Mouse (Mus musculus): ENCODE measurements around the gene Rnpepl1. TPM values are rescaled to one million over a fixed set of nuclear protein-coding genes. Genes with fewer than 3 reads are reported as not detected.

The Rnpepl1 gene
- total and polyA plus RNA-seq, 2 experiments from 2014 or later, result 36.3 to 73.2 TPM

DNA sequence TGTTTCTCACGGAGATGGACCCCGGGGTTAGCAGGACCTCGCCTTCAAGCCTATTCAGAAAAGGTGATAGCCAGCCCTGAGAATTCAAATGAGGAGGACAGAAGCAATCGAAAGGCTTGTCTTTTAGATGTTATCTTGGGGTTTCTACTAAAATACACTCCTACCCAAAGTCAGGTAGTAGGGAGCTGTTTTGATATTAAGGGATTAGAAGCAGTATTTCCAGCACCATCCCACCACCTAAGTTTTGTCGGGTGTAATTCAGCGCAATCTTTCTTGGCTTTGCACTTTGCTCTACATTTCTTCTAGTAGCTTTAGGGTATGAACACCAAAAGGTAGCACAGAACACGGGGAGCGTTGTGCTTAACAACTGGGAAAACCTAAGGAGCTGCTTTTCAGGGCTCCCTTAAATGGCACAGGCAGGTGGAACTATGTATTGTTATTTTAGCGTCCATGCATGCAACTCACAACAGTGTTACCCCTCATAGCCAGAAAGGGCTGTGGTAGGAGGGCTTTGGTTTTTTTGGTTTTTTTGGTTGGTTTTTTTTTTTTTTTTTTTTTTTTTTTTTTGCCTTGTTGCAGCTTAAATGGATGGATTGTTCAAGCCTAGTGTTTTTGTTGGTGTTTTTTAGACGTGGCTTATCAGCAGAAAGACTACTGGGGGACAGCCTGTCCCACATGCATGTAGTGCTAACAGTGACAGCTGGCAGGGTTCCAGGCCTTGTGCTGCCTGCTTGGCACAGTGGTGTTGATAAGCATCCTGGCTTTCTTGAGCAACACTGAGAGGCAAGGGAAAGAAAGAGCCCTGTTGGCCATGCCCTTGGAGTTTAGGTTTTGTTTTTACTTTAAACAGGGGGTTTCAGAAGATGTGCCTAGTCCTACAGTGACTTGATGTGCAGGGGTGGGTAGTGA lies 24.7 kb downstream of the Rnpepl1 start:
- ATAC-seq (ENCODE audit: insufficient read depth, low read depth) (no peak), DNase-seq (ENCODE audit: low spot score) (no peak)
- peak overlapping the region; percentile 70 for H3K4me3 ChIP-seq (ENCODE audit: low read depth, low read length)
- no peaks in the 10 kb centered on the region for H3K27me3 ChIP-seq (ENCODE audit: control insufficient read depth, insufficient read depth, low read length)
- WGBS, result 14% methylated on average over 10 of the region's 10 CpGs
- no peak for TF ChIP-seq EP300 (IDR thresholded peaks at IDR 0.05; ENCODE audit: low read depth)
- TF ChIP-seq CTCF (IDR thresholded peaks at IDR 0.05; ENCODE audit: low read depth), result no peak
- H3K27ac ChIP-seq (ENCODE audit: low read depth), result peak overlapping the region; percentile 93
- H3K9ac ChIP-seq (replicated peaks; ENCODE audit: low read depth, low read length), result peak overlapping the region; percentile 71
- no peaks in the 10 kb centered on the region for H3K9me3 ChIP-seq (replicated peaks; ENCODE audit: control insufficient read depth, low read length)
- H3K4me1 ChIP-seq (ENCODE audit: control insufficient read depth, insufficient read depth), result peaks cover 17% of the 10 kb centered on the region
- H3K36me3 ChIP-seq (replicated peaks; ENCODE audit: control insufficient read depth, insufficient read depth, low read length), result peaks cover 25% of the 10 kb centered on the region
- H3K4me2 ChIP-seq (ENCODE audit: low read depth, low read length), result peak overlapping the region; percentile 98

GRCm38 (mm10) chr1:92935977-92936376 lies 25.4 kb downstream of the Rnpepl1 start:
- ATAC-seq (ENCODE audit: insufficient read depth, low read depth) (no peak), DNase-seq (ENCODE audit: low spot score) (no peak)
- H3K36me3 ChIP-seq (replicated peaks; ENCODE audit: control insufficient read depth, insufficient read depth, low read length), result peaks cover 32% of the 10 kb centered on the region
- no peaks in the 10 kb centered on the region for H3K27me3 ChIP-seq (ENCODE audit: control insufficient read depth, insufficient read depth, low read length)
- peaks cover 15% of the 10 kb centered on the region for H3K4me1 ChIP-seq (ENCODE audit: control insufficient read depth, insufficient read depth)
- peak overlapping the region; percentile 70; the same call in 1 of the 2 replicates for H3K4me3 ChIP-seq (ENCODE audit: low read depth, low read length)
- 25% methylated on average over 2 of the region's 2 CpGs for WGBS
- no peak overlapping the region for H3K9ac ChIP-seq (replicated peaks; ENCODE audit: low read depth, low read length)
- TF ChIP-seq CTCF (IDR thresholded peaks at IDR 0.05; ENCODE audit: low read depth), result peak; percentile 12; the same call in 1 of the 2 replicates
- no peak for TF ChIP-seq EP300 (IDR thresholded peaks at IDR 0.05; ENCODE audit: low read depth)
- peak overlapping the region; percentile 98 for H3K4me2 ChIP-seq (ENCODE audit: low read depth, low read length)
- H3K27ac ChIP-seq (ENCODE audit: low read depth), result no peak overlapping the region
- H3K9me3 ChIP-seq (replicated peaks; ENCODE audit: control insufficient read depth, low read length), result no peaks in the 10 kb centered on the region

- Histone ChIP-seq H3K4me1 (ENCODE audit: control insufficient read depth, insufficient read depth) (peaks cover 15% of the 10 kb centered on the region), H3K27ac (ENCODE audit: low read depth) (no peak overlapping the region), H3K9me3 (replicated peaks; ENCODE audit: control insufficient read depth, low read length) (no peaks in the 10 kb centered on the region), H3K9ac (replicated peaks; ENCODE audit: low read depth, low read length) (no peak overlapping the region), H3K4me2 (ENCODE audit: low read depth, low read length) (no peak overlapping the region), H3K4me3 (ENCODE audit: low read depth, low read length) (no peak overlapping the region), H3K27me3 (ENCODE audit: control insufficient read depth, insufficient read depth, low read length) (no peaks in the 10 kb centered on the region), H3K36me3 (replicated peaks; ENCODE audit: control insufficient read depth, insufficient read depth, low read length) (peaks cover 36% of the 10 kb centered on the region)
- ATAC-seq (ENCODE audit: insufficient read depth, low read depth), result no peak
- 86% methylated on average over 3 of the region's 3 CpGs for WGBS
- DNase-seq (ENCODE audit: low spot score), result no peak
- TF ChIP-seq EP300 (IDR thresholded peaks at IDR 0.05; ENCODE audit: low read depth) (no peak), CTCF (IDR thresholded peaks at IDR 0.05; ENCODE audit: low read depth) (no peak)
Measured at GRCm38 (mm10) chr1:92936467-92936866, 25.9 kb downstream of the Rnpepl1 start.

DNA sequence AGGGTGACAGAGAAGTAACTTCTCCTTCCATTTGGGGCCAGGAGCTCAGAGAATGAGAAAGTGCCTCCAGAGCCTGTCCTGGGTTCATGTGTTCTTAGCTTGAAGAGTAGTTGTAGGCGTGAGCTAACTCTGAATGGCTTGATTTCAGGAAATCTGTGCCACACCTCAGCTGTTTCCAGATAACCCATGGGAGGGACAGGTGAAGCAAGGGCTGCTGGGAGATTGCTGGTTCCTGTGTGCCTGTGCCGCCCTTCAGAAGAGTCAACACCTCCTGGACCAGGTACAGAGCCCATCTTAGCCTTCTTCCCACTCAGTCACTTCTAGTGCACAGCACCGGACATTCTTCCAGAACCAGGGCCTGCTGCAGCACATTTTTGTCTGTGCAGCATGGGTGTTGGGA lies 27.2 kb downstream of the Rnpepl1 start:
- Histone ChIP-seq H3K4me1 (ENCODE audit: control insufficient read depth, insufficient read depth) (peaks cover 15% of the 10 kb centered on the region), H3K4me3 (ENCODE audit: low read depth, low read length) (no peak overlapping the region), H3K36me3 (replicated peaks; ENCODE audit: control insufficient read depth, insufficient read depth, low read length) (peaks cover 48% of the 10 kb centered on the region), H3K27ac (ENCODE audit: low read depth) (no peak overlapping the region), H3K27me3 (ENCODE audit: control insufficient read depth, insufficient read depth, low read length) (no peaks in the 10 kb centered on the region), H3K4me2 (ENCODE audit: low read depth, low read length) (no peak overlapping the region), H3K9ac (replicated peaks; ENCODE audit: low read depth, low read length) (no peak overlapping the region), H3K9me3 (replicated peaks; ENCODE audit: control insufficient read depth, low read length) (no peaks in the 10 kb centered on the region)
- DNase-seq (ENCODE audit: low spot score) (no peak), ATAC-seq (ENCODE audit: insufficient read depth, low read depth) (no peak)
- TF ChIP-seq EP300 (IDR thresholded peaks at IDR 0.05; ENCODE audit: low read depth) (no peak), CTCF (IDR thresholded peaks at IDR 0.05; ENCODE audit: low read depth) (no peak)
- WGBS, result 91% methylated on average over 3 of the region's 3 CpGs

DNA sequence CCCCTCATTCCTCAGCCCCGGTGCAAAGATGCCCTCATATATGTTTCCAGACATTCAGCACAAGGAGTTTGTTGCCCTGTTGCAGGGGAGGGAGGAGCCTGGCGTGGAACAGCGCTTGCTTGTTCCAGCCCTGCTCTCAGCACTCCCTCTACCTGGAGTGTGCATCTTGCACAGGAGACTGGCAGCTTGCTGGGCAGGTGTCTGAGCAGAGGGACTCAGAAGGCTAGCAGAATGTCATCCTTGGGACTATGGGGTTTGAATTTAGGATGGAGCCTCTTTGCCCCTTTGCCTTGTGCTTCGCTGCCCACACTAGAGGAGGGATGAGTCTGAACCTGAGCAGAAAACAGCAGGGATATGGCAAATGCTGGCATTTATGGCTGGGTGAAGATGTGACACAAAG lies 29.2 kb downstream of the Rnpepl1 start:
- Histone ChIP-seq H3K4me1 (ENCODE audit: control insufficient read depth, insufficient read depth) (peaks cover 10% of the 10 kb centered on the region), H3K4me2 (ENCODE audit: low read depth, low read length) (no peak overlapping the region), H3K9me3 (replicated peaks; ENCODE audit: control insufficient read depth, low read length) (no peaks in the 10 kb centered on the region), H3K27me3 (ENCODE audit: control insufficient read depth, insufficient read depth, low read length) (no peaks in the 10 kb centered on the region), H3K9ac (replicated peaks; ENCODE audit: low read depth, low read length) (no peak overlapping the region), H3K36me3 (replicated peaks; ENCODE audit: control insufficient read depth, insufficient read depth, low read length) (peaks cover 67% of the 10 kb centered on the region), H3K4me3 (ENCODE audit: low read depth, low read length) (no peak overlapping the region), H3K27ac (ENCODE audit: low read depth) (no peak overlapping the region)
- WGBS, result 90% methylated on average over 4 of the region's 4 CpGs
- DNase-seq (ENCODE audit: low spot score), result no peak
- no peak for TF ChIP-seq CTCF (IDR thresholded peaks at IDR 0.05; ENCODE audit: low read depth)
- TF ChIP-seq EP300 (IDR thresholded peaks at IDR 0.05; ENCODE audit: low read depth), result no peak
- no peak for ATAC-seq (ENCODE audit: insufficient read depth, low read depth)
